Mouse (Mus musculus) midbrain, postnatal 0 days (tissue): ENCODE results near the gene Gm5475. TPM values are rescaled to one million over a fixed set of nuclear protein-coding genes. Genes with fewer than 3 reads are reported as not detected.

Source experiments
- ATAC-seq: fragments of 200-750 bp; cut with Nextera tagmentation; 2 replicates; pipeline ENCODE4 v1.8.0; 2017; ENCODE audit warnings: moderate number of reproducible peaks, mild to moderate bottlenecking, moderate TSS enrichment, moderate library complexity; ENCODE audit not compliant: low FRiP score
- DNase-seq: peaks from one replicate; pipeline ENCODE4 v3.0.0-alpha.2; 2015; ENCODE audit warnings: low spot score
- H3K27ac ChIP-seq: fragments of 300-500 bp; sonication (generic); 2 replicates; pipeline ENCODE4 v1.5.1; 2014; ENCODE audit warnings: low read depth, mild to moderate bottlenecking, low read length, mixed read lengths
- H3K27me3 ChIP-seq: fragments of 300-500 bp; sonication (generic); 2 replicates; pipeline ENCODE4 v1.6.1; 2014; ENCODE audit warnings: low read length, control low read depth, mixed read lengths; ENCODE audit not compliant: insufficient read depth
- H3K36me3 ChIP-seq: fragments of 300-500 bp; sonication (generic); 2 replicates; pipeline ENCODE4 v1.6.1; 2014; ENCODE audit warnings: low read length, control low read depth, mixed read lengths; ENCODE audit not compliant: insufficient read depth
- H3K4me1 ChIP-seq: fragments of 300-500 bp; sonication (generic); 2 replicates; pipeline ENCODE4 v1.6.1; 2014; ENCODE audit warnings: mild to moderate bottlenecking, control low read depth, antibody characterized with exemption, low read length, mixed read lengths; ENCODE audit not compliant: insufficient read depth
- H3K4me2 ChIP-seq: fragments of 300-500 bp; sonication (generic); 2 replicates; pipeline ENCODE4 v1.6.1; 2014; ENCODE audit warnings: low read depth, mild to moderate bottlenecking, low read length, mixed read lengths; ENCODE audit not compliant: poor library complexity, severe bottlenecking
- H3K4me3 ChIP-seq: fragments of 300-500 bp; sonication (generic); 2 replicates; pipeline ENCODE4 v1.5.1; 2014; ENCODE audit warnings: low read depth, mild to moderate bottlenecking, low read length, moderate library complexity
- H3K9ac ChIP-seq: fragments of 300-500 bp; sonication (generic); replicated peaks from 2 replicates; pipeline ENCODE4 v1.6.1; 2014; ENCODE audit warnings: mild to moderate bottlenecking, low read length, moderate library complexity, mixed read lengths; ENCODE audit not compliant: poor library complexity, severe bottlenecking
- H3K9me3 ChIP-seq: fragments of 300-500 bp; sonication (generic); 2 replicates; pipeline ENCODE4 v1.6.1; 2016; ENCODE audit warnings: low read length, control low read depth
- CTCF ChIP-seq: IDR thresholded peaks from 2 replicates; pipeline ENCODE4 v1.5.1; 2016; ENCODE audit warnings: antibody characterized with exemption, mild to moderate bottlenecking
- WGBS: fragments of 180-500 bp; shearing (Covaris S2); extraction: QIAGEN DNeasy Blood & Tissue Kit; methylation state at CpG from one replicate; pipeline ENCODE4 v1.1.7; 2014; 5-methylcytosine and 5-hydroxymethylcytosine counted together
- polyA plus RNA-seq: library from polyadenylated mRNA; unstranded; fragments of >200 nt; fragmentation: Nextera tagmentation; extraction: Ambion mirVana; gene quantifications from 2 replicates; pipeline ENCODE4 v1.2.1, GENCODE M21; 2015
- total RNA-seq: library from RNA; depleted of rRNA; stranded (reverse); fragments of >200 nt; gene quantifications from 2 replicates; pipeline ENCODE4 v1.2.3, GENCODE M21; 2014

Gm5475 gene
- total and polyA plus RNA-seq, 2 experiments from 2014 or later: 0.17 TPM; not detected in 1

DNA sequence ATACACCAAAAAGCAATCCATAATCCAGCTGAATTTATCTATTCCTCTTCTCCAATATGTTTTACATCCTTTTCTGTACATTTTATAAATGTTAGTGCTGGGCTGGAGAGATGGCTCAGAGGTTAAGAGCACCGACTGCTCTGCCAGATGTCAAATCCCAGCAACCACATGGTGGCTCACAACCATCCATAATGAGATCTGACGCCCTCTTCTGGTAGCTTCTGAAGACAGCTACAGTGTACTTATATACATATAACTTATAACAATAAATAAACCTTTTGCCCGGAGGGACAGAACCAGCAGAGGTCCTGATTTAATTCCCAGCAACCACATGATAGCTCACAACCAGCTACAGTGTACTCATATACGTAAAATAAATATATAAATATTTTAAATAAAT, 26.6 kb downstream of the Gm5475 start:
- TF ChIP-seq CTCF: peak; percentile 35
- no peaks in the 10 kb centered on the region for H3K9me3 ChIP-seq
- WGBS: 78% methylated on average over 4 of the region's 4 CpGs
- H3K4me2 ChIP-seq: no peak overlapping the region
- no peaks in the 10 kb centered on the region for H3K36me3 ChIP-seq
- no peak overlapping the region for H3K4me3 ChIP-seq
- no peak overlapping the region for H3K9ac ChIP-seq
- H3K27me3 ChIP-seq: no peaks in the 10 kb centered on the region
- H3K4me1 ChIP-seq: no peaks in the 10 kb centered on the region
- no peak overlapping the region for H3K27ac ChIP-seq
- DNase-seq (no peak), ATAC-seq (no peak)

- no peaks in the 10 kb centered on the region for H3K4me1 ChIP-seq
- DNase-seq (no peak), ATAC-seq (no peak)
- TF ChIP-seq CTCF: no peak
- no peak overlapping the region for H3K9ac ChIP-seq
- H3K27me3 ChIP-seq: no peaks in the 10 kb centered on the region
- H3K27ac ChIP-seq: no peak overlapping the region
- no peaks in the 10 kb centered on the region for H3K36me3 ChIP-seq
- WGBS: 89% methylated on average over 3 of the region's 3 CpGs
- H3K9me3 ChIP-seq: no peaks in the 10 kb centered on the region
- H3K4me2 ChIP-seq: no peak overlapping the region
- no peak overlapping the region for H3K4me3 ChIP-seq
Measured at GRCm38 (mm10) chr15:100449495-100449894, 27.5 kb downstream of the Gm5475 start.

DNA sequence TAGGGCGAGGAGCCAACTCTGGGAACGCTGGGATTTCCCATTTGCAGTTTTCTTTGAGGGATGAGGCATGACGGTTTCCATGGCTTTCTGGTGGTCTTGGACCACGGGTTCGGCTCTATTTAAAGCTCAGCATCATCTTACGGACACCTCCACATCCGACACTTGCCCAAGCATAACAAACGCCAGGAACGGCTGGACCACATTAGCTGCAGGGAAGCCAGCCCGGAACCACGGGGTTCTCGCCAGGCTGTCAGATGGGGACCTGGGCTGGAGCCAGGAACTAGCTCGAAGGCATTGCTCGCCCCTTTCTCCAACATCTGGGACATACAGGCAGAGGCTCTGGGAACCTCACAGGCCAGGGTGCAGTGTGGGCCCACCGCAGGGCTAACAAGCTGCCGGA, 29.3 kb downstream of the Gm5475 start:
- Histone ChIP-seq H3K27me3 (no peaks in the 10 kb centered on the region), H3K4me2 (no peak overlapping the region), H3K9me3 (no peaks in the 10 kb centered on the region), H3K36me3 (no peaks in the 10 kb centered on the region), H3K4me1 (no peaks in the 10 kb centered on the region), H3K4me3 (no peak overlapping the region), H3K27ac (no peak overlapping the region), H3K9ac (no peak overlapping the region)
- peak; percentile 39 for DNase-seq
- WGBS: 66% methylated on average over 16 of the region's 16 CpGs
- no peak for ATAC-seq
- no peak for TF ChIP-seq CTCF

- no peaks in the 10 kb centered on the region for H3K4me1 ChIP-seq
- DNase-seq (no peak), ATAC-seq (no peak)
- H3K9me3 ChIP-seq: no peaks in the 10 kb centered on the region
- no peaks in the 10 kb centered on the region for H3K27me3 ChIP-seq
- H3K4me3 ChIP-seq: no peak overlapping the region
- no peak for TF ChIP-seq CTCF
- H3K27ac ChIP-seq: no peak overlapping the region
- 82% methylated on average over 11 of the region's 11 CpGs for WGBS
- H3K36me3 ChIP-seq: no peaks in the 10 kb centered on the region
- H3K4me2 ChIP-seq: no peak overlapping the region
- H3K9ac ChIP-seq: no peak overlapping the region
Measured at GRCm38 (mm10) chr15:100452486-100452885, 30.5 kb downstream of the Gm5475 start.

DNA sequence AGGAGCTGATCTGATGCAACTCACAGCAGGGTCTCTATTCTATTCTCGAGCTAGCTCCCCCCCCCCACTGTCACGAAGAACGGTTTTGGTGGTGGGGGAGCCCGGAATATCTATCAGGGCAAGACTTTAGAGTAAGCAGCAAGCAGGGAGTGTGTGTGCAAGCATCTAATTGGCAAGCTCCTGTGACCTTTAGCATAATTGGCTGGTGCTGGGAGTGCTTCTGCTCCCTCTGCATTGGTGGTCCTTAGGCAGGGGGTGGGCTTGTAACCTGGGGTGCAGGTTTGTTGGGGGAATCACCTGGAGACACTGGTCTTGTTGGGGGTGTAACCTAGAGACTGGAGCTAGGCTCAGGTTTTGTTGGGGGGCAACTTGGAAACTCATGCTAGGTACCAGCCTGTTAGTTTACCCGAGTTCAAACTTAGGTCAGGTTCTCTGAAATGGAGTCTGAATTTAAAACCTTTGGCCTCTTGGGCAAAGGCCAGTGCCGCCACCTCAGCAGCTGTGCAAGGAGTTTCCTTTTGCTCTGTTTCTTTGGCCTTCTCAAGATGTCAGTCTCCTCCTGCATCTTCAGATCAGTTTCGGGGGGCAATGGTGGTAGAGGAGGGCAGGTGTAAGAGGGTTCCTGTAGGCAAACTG, 34.5 kb downstream of the Gm5475 start:
- Histone ChIP-seq H3K4me1 (no peaks in the 10 kb centered on the region), H3K36me3 (no peaks in the 10 kb centered on the region), H3K27me3 (no peaks in the 10 kb centered on the region), H3K9me3 (no peaks in the 10 kb centered on the region), H3K4me2 (no peak overlapping the region), H3K9ac (no peak overlapping the region), H3K4me3 (no peak overlapping the region), H3K27ac (no peak overlapping the region)
- 64% methylated on average over 7 of the region's 7 CpGs for WGBS
- no peak for TF ChIP-seq CTCF
- no peak for ATAC-seq
- no peak for DNase-seq

- 8% methylated on average over 17 of the region's 17 CpGs for WGBS
- Histone ChIP-seq H3K27me3 (no peaks in the 10 kb centered on the region), H3K9ac (no peak overlapping the region), H3K4me1 (no peaks in the 10 kb centered on the region), H3K27ac (no peak overlapping the region), H3K4me3 (no peak overlapping the region), H3K4me2 (no peak overlapping the region), H3K36me3 (no peaks in the 10 kb centered on the region), H3K9me3 (no peaks in the 10 kb centered on the region)
- TF ChIP-seq CTCF: peak; percentile 93
- DNase-seq: peak; percentile 92
- ATAC-seq: peak; percentile 66
Measured at GRCm38 (mm10) chr15:100457340-100457739, 35.4 kb downstream of the Gm5475 start.
